Mouse (Mus musculus) left cerebral cortex, adult 2 months (tissue): Measurements from ENCODE around the gene Tnrc6b. TPM values are rescaled to one million over a fixed set of nuclear protein-coding genes. Genes with fewer than 3 reads are reported as not detected.
"Not testable (repeated sequence)": the region's sequence is repeated elsewhere in the genome, so short reads cannot be mapped to it uniquely, and the experiment has no call there.

ENCODE experiments used
- DNase-seq, 2 experiments: peaks; one replicate each; pipeline ENCODE4 v3.0.0; 2021 to 2022; ENCODE audit warnings: low spot score in 2 of 2, mixed read lengths in 1 of 2; ENCODE audit errors: extremely low spot score in 1 of 2
- H3K27ac ChIP-seq: fragments of 200-600 bp; 2 replicates; pipeline ENCODE4 v1.8.1; 2022
- H3K4me3 ChIP-seq: fragments of 200-600 bp; 2 replicates; pipeline ENCODE4 v1.8.1; 2022
- CTCF ChIP-seq: fragments of 200-600 bp; IDR thresholded peaks from 2 replicates; pipeline ENCODE4 v1.8.1; 2022; ENCODE audit warnings: antibody characterized with exemption, mild to moderate bottlenecking, moderate library complexity
- intact Hi-C: fragments of 180-260 bp; cut with DNase I; formaldehyde crosslinking; loops from one replicate; pipeline ENCODE4 v1.15.1; 2025
- total RNA-seq, 2 experiments: library from RNA; stranded (reverse); gene quantifications; 2 replicates each; pipeline ENCODE4 v1.2.3; 2021

Tnrc6b gene
- total RNA-seq, 2 experiments from 2014 or later: 118 to 120 TPM

GRCm38 (mm10) chr15:80722366-80722765, 11.3 kb downstream of the Tnrc6b start:
- intact Hi-C loops: no loop called here
- no peak overlapping the region for H3K27ac ChIP-seq

GRCm38 (mm10) chr15:80729477-80729876, 18.4 kb downstream of the Tnrc6b start:
- intact Hi-C loops: no loop called here
- no peak for DNase-seq
- TF ChIP-seq CTCF: no peak
- no peak overlapping the region for H3K27ac ChIP-seq
- no peak overlapping the region for H3K4me3 ChIP-seq

More at GRCm38 (mm10) chr15:80722366-80722765, 11.3 kb downstream of the Tnrc6b start:
- DNase-seq: no peak
- no peak overlapping the region for H3K4me3 ChIP-seq
- TF ChIP-seq CTCF: no peak

GRCm38 (mm10) chr15:80731043-80731442, 19.9 kb downstream of the Tnrc6b start:
- TF ChIP-seq CTCF: no peak
- DNase-seq: no peak
- no peak overlapping the region for H3K4me3 ChIP-seq
- intact Hi-C loops: no loop called here
- no peak overlapping the region for H3K27ac ChIP-seq

GRCm38 (mm10) chr15:80731511-80731910, 20.4 kb downstream of the Tnrc6b start:
- no peak overlapping the region for H3K4me3 ChIP-seq
- no peak for DNase-seq
- intact Hi-C loops: no loop called here

GRCm38 (mm10) chr15:80732266-80733030, 21.3 kb downstream of the Tnrc6b start:
- no peak for TF ChIP-seq CTCF
- Histone ChIP-seq H3K27ac (no peak overlapping the region), H3K4me3 (no peak overlapping the region)
- DNase-seq: no peak
- intact Hi-C loops: no loop called here

More at GRCm38 (mm10) chr15:80731511-80731910, 20.4 kb downstream of the Tnrc6b start:
- no peak overlapping the region for H3K27ac ChIP-seq
- TF ChIP-seq CTCF: no peak

- DNase-seq: no peak
- no peak for TF ChIP-seq CTCF
- no peak overlapping the region for H3K27ac ChIP-seq
- intact Hi-C loops: no loop called here
- no peak overlapping the region for H3K4me3 ChIP-seq
These were observed 24.2 kb downstream of the Tnrc6b start for GRCm38 (mm10) chr15:80735300-80735699.

- H3K27ac ChIP-seq, H3K4me3 ChIP-seq, intact Hi-C loops, DNase-seq: not testable (repeated sequence)
These were observed 24.6 kb downstream of the Tnrc6b start for GRCm38 (mm10) chr15:80735708-80736107.

- TF ChIP-seq CTCF: no peak; the same call in none of the 2 replicates
- intact Hi-C loops: no loop called here
- DNase-seq: no peak
- Histone ChIP-seq H3K4me3 (no peak overlapping the region), H3K27ac (no peak overlapping the region)
These were observed 25.4 kb downstream of the Tnrc6b start for GRCm38 (mm10) chr15:80736553-80736952.

GRCm38 (mm10) chr15:80738244-80738643, 27.1 kb downstream of the Tnrc6b start:
- no peak for TF ChIP-seq CTCF
- Histone ChIP-seq H3K27ac (no peak overlapping the region), H3K4me3 (no peak overlapping the region)
- DNase-seq: no peak
- intact Hi-C loops: no loop called here

GRCm38 (mm10) chr15:80739972-80740371, 28.9 kb downstream of the Tnrc6b start:
- intact Hi-C loops: no loop called here
- no peak overlapping the region for H3K4me3 ChIP-seq
- H3K27ac ChIP-seq: no peak overlapping the region
- TF ChIP-seq CTCF: no peak
- no peak for DNase-seq

GRCm38 (mm10) chr15:80741836-80742235, 30.7 kb downstream of the Tnrc6b start:
- Histone ChIP-seq H3K4me3 (no peak overlapping the region), H3K27ac (no peak overlapping the region)
- no peak for DNase-seq
- no peak for TF ChIP-seq CTCF
- intact Hi-C loops: no loop called here

- TF ChIP-seq CTCF: no peak
- H3K27ac ChIP-seq: no peak overlapping the region
- H3K4me3 ChIP-seq: no peak overlapping the region
- intact Hi-C loops: no loop called here
- no peak for DNase-seq
These were observed 31.9 kb downstream of the Tnrc6b start for GRCm38 (mm10) chr15:80742991-80743474.

GRCm38 (mm10) chr15:80743606-80744005, 32.5 kb downstream of the Tnrc6b start:
- no peak for DNase-seq
- intact Hi-C loops: no loop called here
- no peak overlapping the region for H3K4me3 ChIP-seq
- TF ChIP-seq CTCF: no peak
- no peak overlapping the region for H3K27ac ChIP-seq
